Mouse (Mus musculus): Measurements from ENCODE around the gene Yars. TPM values are rescaled to one million over a fixed set of nuclear protein-coding genes. Genes with fewer than 3 reads are reported as not detected.

Gene Yars
- total RNA-seq, 2 experiments from 2014 or later, result 87.4 to 93.1 TPM

GRCm38 (mm10) chr4:129222019-129222925, 32.7 kb downstream of the Yars start:
- intact Hi-C loops (cut with DNase I), result no loop called here
- DNase-seq (ENCODE audit: extremely low spot score in 1 of 2, low spot score in 2 of 2), result no peak
- peak overlapping the region; percentile 11; the same call in 1 of the 2 replicates for H3K27ac ChIP-seq

DNA sequence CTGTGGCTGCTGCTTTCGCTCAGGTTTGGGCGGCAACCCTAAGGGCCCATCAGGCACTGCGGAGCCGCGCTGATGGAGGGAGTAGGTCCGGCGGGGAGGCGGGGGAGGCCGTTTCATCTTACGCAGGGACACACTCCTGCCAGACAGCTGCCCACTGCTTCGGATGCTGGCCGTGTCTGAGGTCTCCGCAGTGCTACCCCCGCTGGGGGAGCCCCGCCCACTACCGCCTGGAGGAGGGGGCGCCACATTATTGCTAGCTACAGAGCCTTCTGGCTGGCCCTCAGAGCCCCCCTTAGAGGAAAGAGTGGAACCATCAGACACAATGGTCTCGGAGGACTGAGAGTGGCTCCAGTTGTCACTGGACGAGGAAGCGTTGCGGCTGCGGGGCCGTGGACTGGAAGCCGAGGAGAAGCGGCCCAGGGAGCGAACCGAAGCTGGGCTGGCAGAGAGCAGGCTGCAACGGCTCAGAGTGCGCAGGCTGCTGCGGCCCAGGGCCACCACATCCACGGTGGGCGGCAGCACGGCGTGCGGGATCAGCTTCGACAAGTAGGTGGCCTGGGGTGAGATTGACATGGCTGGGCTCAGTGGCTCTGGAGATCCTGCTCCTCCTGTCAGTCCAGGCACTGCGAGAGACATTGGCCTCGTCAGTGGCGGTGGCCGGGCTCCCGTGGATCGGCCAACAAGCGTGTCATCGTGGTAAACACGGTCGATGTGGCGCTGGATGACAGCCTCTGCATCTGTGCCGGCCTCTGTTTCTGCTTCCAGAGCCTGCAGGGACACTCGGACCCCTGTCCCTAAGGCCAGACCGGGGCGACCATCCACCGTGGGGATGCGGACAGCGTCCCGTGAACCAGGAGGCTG, 34.1 kb downstream of the Yars start:
- intact Hi-C loops (cut with DNase I), result no loop called here
- H3K27ac ChIP-seq, result peak overlapping the region; percentile 50; the same call in 1 of the 2 replicates
- H3K4me3 ChIP-seq, result peak overlapping the region; percentile 10; the same call in 1 of the 2 replicates
- no peak for TF ChIP-seq CTCF (IDR thresholded peaks at IDR 0.05)
- DNase-seq (ENCODE audit: extremely low spot score in 1 of 2, low spot score in 2 of 2), result no peak

More at GRCm38 (mm10) chr4:129222019-129222925, 32.7 kb downstream of the Yars start:
- H3K4me3 ChIP-seq, result no peak overlapping the region
- no peak for TF ChIP-seq CTCF (IDR thresholded peaks at IDR 0.05)

- Histone ChIP-seq H3K27ac (no peak overlapping the region), H3K4me3 (no peak overlapping the region)
- intact Hi-C loops (cut with DNase I), result loop anchor here (5.0 kb wide), 1 partner anchor 37 kb away; the partner anchor contains the start of gene C77080
- no peak for TF ChIP-seq CTCF (IDR thresholded peaks at IDR 0.05)
- DNase-seq (ENCODE audit: extremely low spot score in 1 of 2, low spot score in 2 of 2), result no peak
Measured at GRCm38 (mm10) chr4:129225315-129225714, 35.8 kb downstream of the Yars start.

- DNase-seq (ENCODE audit: extremely low spot score in 1 of 2, low spot score in 2 of 2), result no peak
- intact Hi-C loops (cut with DNase I), result loop anchor here (5.0 kb wide), 1 partner anchor 36 kb away; the partner anchor contains the start of gene C77080
- TF ChIP-seq CTCF (IDR thresholded peaks at IDR 0.05), result no peak
- no peak overlapping the region for H3K4me3 ChIP-seq
- no peak overlapping the region for H3K27ac ChIP-seq
Measured at GRCm38 (mm10) chr4:129226441-129226963, 36.9 kb downstream of the Yars start.

GRCm38 (mm10) chr4:129227170-129227984, 37.8 kb downstream of the Yars start:
- Histone ChIP-seq H3K27ac (no peak overlapping the region), H3K4me3 (0 out of 2 replicates have a peak overlapping the region, but pooled peaks have one; percentile 11)
- TF ChIP-seq CTCF (IDR thresholded peaks at IDR 0.05), result no peak
- DNase-seq (ENCODE audit: extremely low spot score in 1 of 2, low spot score in 2 of 2), result no peak
- intact Hi-C loops (cut with DNase I), result loop anchor here (5.0 kb wide), 1 partner anchor 35 kb away; the partner anchor contains the start of gene C77080

DNA sequence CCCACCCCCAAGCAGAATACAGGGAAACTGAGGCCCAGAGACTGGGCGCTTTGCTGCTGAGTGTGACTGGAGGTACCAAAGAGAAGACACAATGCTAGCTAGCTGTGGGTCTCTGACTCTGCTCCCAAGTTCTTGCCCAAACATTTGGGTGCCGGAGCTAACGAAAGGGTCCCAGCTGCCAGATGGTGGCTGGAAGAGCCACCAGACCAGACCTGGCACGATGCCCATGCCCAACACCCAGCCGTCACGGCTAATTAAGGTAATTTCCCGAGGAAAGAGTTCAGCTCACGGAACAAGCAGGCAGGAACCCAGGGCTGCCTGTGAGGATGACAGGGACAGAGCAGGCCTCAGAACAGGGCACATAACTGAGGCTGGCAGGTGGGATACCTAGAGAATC, 38.4 kb downstream of the Yars start:
- no peak for TF ChIP-seq CTCF (IDR thresholded peaks at IDR 0.05)
- no peak for DNase-seq (ENCODE audit: extremely low spot score in 1 of 2, low spot score in 2 of 2)
- intact Hi-C loops (cut with DNase I), result loop anchor here (5.0 kb wide), 1 partner anchor 34 kb away; the partner anchor contains the start of gene C77080
- Histone ChIP-seq H3K27ac (no peak overlapping the region), H3K4me3 (no peak overlapping the region)

- TF ChIP-seq CTCF (IDR thresholded peaks at IDR 0.05), result no peak
- no peak overlapping the region for H3K27ac ChIP-seq
- intact Hi-C loops (cut with DNase I), result no loop called here
- no peak overlapping the region for H3K4me3 ChIP-seq
- DNase-seq (ENCODE audit: extremely low spot score in 1 of 2, low spot score in 2 of 2), result no peak
Measured at GRCm38 (mm10) chr4:129230926-129231325, 41.4 kb downstream of the Yars start.

- Histone ChIP-seq H3K4me3 (no peak overlapping the region), H3K27ac (no peak overlapping the region)
- DNase-seq (ENCODE audit: extremely low spot score in 1 of 2, low spot score in 2 of 2), result no peak
- no peak for TF ChIP-seq CTCF (IDR thresholded peaks at IDR 0.05)
- intact Hi-C loops (cut with DNase I), result no loop called here
Measured at GRCm38 (mm10) chr4:129231594-129232450, 42.3 kb downstream of the Yars start.

GRCm38 (mm10) chr4:129232561-129233360, 43.2 kb downstream of the Yars start:
- Histone ChIP-seq H3K4me3 (no peak overlapping the region), H3K27ac (no peak overlapping the region)
- intact Hi-C loops (cut with DNase I), result no loop called here
- TF ChIP-seq CTCF (IDR thresholded peaks at IDR 0.05), result no peak
- no peak for DNase-seq (ENCODE audit: extremely low spot score in 1 of 2, low spot score in 2 of 2)
